Mouse (Mus musculus) gonadal fat pad, adult 2 months (tissue): Measurements from ENCODE around the gene Btbd10. TPM values are rescaled to one million over a fixed set of nuclear protein-coding genes. Genes with fewer than 3 reads are reported as not detected.

Experiments used
- DNase-seq: peaks from one replicate; pipeline ENCODE4 v3.0.0-alpha.2; 2012; ENCODE audit warnings: low read depth
- polyA plus RNA-seq: library from polyadenylated mRNA; depleted of rRNA; stranded (reverse); fragments of >200 nt; gene quantifications from 2 replicates; pipeline ENCODE4 v1.2.3, GENCODE M21; 2012; rRNA removed

Btbd10 gene
- polyA plus RNA-seq, 1 experiment, result 13.6 TPM

DNA sequence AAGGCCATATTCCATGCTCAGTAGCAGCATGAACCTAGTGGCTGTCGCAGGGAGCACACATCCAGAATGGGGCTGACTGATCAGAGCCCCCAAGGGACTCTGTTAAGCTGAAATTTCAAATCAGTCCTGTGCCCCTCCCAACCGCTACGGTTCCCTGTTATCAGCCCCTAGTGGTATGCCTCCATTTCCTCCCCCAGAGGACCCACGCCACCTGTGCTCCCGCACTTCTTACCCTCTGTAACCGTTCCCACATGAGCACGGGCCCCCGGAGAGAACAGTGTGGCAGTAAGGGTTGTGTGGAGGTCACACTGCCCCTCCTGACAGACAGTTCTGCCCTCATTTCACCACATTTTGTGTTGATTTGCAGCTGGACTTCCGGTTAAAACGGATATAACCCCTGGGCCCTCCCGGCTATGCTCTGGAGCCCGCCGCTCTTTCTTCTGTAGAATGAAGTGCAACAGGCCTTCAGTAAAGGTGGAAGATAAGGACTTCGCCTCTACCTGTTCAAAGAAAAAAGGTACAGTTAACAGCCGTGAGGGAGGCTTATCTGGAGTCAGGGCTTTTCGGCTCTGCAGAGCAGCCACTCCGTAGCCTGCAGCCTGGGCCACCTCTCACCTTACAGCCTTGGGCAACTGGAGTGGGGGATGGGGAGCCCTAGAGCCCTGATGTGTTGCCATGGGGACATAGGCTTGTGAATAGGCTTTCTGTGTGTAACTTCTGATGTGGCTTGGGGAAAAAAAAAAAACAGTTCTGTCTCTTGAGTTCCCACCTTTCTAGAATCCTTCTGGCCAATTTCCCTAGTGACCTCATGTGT is 73.9 kb downstream of the Btbd10 start:
- no peak for DNase-seq

DNA sequence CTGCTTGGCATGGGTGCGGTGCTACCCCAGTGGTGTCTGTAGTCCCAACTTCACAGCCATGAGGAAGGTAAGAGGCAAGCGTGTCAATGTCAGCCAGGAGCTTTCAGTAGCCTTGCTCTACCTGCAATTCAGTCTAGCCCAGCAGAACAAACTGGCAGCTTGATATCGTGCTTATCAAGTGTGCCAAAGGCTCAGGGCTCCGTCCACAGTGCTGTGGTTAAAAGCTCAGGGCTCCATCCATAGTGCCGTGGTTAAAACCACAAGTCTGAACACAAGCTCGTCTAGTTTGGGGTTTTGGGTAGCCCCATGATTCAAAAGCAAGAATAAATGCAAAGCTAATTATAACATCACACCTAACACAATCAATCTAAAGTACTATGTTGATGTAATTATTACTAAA is 74.6 kb downstream of the Btbd10 start:
- DNase-seq, result no peak

DNA sequence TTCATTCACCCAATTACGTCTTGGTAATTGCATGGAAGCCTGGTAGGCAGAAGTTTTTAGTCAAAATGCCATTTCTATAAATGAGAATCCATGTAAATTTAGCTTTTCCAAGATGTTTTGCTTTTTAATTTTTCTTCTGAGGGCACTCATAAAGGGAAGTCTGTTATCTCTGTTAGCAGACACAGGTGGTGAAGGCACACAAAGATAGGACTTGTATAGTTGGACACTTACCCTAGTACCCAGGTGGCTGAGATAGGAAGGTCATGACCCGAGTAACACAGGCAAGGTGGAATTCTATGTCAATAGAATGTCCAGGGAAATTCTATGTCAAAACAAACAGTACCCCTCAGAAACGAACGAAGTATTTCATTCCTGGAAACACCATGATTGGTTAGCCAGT is 77.0 kb downstream of the Btbd10 start:
- DNase-seq, result no peak

DNA sequence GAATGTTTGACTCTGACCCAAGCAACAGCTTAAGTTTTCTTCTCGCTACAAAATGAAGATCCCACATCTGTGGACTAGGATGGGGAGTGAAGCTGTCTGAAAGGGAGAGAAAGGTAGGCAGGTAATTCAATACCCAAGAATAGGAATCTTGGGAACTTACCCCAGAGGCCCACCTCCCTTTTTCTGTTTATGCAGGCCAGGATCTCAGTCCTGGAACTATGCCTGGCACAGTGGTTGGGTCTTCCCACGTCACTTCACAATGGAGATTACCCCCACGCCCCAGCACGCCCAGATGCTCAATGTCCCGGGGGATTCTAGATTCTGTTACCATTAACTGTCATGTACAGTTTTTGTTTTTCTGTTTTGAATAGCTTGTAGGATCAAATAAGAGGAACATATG is 77.5 kb downstream of the Btbd10 start:
- DNase-seq, result no peak

DNA sequence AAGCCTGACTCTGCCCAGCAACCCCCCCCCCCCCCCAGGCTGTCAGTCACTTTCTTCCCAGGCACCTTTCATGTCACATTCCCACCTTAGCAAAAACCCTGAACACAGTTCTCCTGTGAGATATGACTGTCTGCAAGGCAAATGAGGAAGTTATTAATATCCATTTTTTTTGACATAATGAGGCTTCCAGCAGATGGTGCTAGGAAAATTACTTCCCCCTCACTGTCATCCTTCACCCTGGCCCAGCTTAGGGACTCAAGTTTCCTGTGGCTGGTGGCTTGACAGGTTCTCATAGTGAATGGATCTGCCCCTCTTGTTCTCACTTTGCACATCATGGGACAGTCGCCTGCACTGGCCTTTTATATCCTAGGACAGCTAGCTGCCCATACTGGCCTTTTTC is 80.0 kb downstream of the Btbd10 start:
- no peak for DNase-seq

DNA sequence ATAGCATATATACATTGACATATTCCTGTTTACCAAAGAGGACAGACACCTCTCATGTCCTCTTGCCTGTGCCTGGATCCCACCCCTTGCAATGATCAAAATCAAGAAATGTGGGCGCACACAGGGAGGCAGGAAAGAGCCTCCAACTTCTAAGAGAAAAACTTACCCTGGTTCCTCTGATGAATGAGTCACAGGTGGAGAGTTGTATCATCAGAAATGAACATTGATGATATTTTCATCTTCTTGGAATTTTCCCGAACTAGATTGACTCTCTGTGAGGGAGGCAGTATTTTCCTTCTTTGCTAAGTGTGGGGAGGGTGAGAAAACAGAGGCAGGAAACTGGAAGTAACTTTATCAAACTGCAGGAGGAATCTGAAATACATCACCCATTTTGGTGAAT is 83.8 kb downstream of the Btbd10 start:
- DNase-seq, result no peak

DNA sequence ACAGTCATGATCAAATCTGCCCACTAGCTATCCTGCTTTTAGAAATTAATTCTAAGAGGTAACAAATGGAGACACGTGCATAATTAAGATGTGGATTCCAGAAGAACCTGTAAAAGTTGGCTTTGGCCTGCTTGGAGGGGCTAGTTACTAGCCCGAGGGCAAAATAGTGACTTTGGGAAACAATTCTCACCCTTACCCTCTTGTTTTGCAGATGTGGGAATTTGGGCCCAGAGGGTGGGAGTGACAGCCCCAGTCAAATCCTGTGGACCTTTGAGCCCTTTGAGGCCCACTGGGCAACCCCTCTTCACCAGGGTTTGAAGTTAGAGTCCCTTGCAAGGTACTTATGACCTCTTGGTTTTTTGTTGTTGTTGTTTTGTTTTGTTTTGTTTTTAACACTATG is 89.9 kb downstream of the Btbd10 start:
- DNase-seq, result no peak

DNA sequence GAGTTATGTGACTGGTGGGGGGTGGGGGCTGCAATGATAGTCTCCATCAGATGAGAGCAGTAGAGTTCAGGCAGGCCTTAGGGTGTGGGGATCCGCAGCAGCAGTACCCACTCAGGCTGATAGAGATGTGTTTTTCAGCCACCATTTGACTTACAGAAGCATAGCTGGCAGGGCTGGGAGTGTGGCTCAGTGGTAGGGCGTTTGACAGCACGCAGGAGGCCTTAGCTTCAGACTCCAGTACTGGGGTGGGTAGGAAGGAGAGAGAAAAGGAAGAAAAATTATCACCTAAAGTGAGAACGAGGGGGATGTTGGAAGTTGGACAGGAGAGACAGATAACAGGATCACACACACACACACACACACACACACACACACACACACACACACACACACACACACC is 90.7 kb downstream of the Btbd10 start:
- DNase-seq, result no peak

DNA sequence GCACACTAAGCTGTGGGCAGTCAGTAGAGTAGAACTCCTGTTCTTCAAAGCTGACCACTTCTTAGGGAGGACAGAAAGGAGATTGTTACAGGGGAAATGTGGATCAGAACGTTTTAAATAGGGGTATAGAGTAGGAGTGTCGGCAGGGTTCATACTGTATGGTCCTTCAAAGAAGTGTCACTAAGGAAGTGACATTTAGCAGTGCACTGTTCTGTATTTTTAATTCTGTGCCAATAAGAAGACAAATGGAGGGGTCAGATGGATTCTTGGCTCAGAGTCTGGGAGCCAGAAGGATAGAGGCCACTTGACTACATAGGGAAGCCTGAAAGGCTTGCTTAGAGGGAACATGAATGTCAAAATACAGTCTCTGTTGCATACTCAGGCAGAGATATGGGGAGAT is 91.9 kb downstream of the Btbd10 start:
- no peak for DNase-seq

DNA sequence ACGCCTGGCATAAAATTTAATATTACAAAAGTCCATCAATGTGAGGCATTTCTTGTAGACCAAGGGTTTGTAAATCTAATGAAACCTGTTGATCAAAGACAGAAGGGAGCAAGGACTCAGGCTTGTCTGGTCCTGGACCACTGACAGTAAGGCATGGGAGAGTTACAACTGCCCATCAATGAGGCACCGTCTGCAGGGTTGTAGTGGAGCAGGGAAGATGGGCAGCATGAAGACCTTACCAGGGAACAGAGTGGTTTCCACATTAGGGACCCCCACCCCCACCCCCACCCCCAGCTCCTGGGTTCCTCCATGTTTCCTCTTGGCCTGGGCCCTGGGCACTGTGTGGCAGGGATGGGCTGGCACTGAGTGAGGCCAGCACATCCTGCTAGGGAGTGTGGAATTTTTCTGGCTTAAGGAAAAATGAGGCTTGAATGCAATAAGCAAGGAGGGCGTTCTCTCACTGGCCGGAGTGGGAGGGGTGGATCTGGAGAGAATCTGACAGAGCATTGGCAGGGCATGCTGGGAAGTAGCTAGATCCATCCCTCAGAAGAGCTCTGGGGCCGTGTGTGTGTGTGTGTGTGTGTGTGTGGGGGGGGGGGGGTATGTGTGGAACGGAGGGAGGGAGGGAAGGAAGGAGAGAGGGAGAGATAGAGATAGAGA is 96.7 kb downstream of the Btbd10 start:
- no peak for DNase-seq

DNA sequence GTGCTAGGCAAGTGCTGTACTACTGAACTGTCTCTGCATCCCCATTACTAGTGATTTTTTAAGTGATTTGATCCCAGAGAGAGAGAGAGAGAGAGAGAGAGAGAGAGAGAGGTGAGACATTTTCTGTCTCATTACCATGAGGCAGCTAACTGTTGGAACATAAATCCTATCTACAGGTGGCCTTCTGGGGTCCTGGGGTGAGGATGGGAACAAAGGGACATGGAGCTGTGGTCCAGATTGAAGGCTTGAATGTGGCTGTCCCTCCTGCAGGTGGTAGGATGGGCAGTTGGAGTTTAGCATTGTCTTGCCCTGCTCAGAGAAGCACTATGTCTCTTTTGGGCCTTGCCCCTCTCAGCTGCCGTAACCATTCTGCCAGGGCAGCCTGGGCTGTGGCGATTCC is 98.2 kb downstream of the Btbd10 start:
- no peak for DNase-seq

DNA sequence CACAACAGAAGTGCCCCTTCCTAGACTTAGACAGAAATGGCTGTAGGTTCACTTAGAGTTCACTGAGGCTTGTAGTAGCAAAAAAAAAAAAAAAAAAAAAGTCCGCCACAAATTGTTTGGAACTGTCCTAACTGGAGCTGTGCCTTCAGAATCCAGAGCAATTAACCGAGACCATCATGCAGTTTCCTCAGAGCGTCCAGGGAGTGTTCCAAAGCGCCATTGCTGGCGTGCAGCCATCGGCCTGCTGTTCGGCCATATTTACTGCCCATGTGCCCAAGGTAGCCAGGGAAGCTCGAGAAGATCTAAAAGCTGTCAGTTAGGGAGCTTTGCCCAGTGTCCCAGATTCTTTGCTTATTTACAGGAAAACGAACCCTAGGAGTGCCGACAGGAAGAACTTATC is 98.6 kb downstream of the Btbd10 start:
- no peak for DNase-seq

DNA sequence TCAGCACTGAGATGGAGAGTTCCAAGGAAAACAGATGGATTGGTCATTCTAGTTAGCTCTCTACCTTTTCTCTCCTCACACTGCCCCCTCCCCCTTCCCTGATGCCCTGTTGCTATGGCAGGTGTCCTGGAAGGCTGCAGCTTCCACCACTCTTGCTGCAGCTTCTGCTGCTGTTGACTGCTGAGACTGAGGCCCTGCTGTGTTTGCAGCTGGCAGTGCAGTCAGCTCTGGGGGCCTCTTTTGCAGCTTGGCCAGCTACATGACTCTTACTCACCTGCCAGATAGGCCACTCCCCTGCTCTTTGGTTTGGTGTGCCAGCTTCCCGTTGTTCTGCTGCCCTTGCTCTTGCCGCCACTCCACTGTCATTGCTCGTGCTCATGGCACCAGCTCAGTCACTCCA is 99.3 kb downstream of the Btbd10 start:
- no peak for DNase-seq

DNA sequence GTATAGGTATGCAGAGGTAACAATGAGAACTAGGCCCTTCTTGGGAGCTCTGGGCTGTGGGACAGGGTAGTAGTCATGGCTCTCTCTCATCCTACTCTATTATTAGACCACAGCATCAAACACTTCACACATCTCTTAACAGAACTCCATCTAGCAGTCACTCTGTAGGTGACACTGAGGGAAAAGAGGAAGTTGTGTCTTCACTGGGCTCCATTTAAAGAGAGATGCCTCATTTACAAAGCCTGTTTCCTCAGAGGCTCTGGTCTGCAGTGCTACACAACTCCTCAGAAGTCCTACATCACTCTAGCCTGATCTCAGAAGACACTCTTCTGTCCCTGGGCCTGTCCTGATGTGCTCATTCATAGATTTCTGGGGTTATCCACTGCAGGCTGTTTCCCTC is 100.1 kb downstream of the Btbd10 start:
- no peak for DNase-seq

DNA sequence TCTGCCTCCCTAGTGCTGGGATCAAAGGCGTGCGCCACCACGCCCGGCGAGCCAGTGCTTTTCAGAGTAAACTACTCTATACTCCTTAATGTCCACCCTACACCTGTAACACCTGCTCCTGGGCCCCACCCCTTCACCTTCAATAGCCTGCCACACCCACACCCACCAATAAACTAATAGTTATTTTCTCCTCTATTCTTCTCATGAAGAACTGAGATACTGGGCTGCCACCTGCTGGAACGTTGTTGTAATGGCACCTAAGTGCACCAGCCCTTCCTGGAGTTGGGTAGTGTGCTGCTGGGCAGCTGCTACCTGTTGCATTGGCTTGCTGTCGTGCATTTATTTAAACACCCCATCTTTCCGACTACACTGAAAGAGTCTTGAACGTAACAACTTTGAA is 100.9 kb downstream of the Btbd10 start:
- no peak for DNase-seq

Other genes with a start within 250 kb of the Btbd10 start
- 10.3 and 11.0 TPM in 2 replicates for gene Arntl, start 161.9 kb downstream of the Btbd10 start, polyA plus RNA-seq
- not detected in 2 replicates for gene Pth, start 19.2 kb upstream of the Btbd10 start, polyA plus RNA-seq
- 19.1 and 23.1 TPM in 2 replicates for gene Far1, start 144.4 kb upstream of the Btbd10 start, polyA plus RNA-seq